Mouse (Mus musculus): Measurements from ENCODE around the gene Kmt2e.

DNA sequence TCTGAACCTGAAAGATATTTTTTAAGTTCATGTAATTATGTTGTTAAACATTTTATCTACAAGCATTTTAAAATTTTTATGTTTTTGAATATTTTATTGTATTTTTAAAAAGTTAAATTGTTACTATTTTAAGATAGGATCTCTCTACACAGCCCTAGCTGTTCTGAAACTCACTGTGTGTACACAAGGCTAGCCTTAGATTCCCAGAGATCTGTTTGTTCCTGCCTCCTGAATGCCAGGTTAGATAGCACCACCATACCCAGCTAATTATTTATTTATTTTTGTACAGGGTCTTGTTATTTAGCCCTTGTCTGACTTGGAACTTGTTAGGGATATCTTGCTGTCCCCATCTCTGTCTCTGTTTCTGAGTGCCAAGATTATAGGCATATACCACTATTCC lies 6.3 kb downstream of the Kmt2e start:
- TF ChIP-seq CTCF (conservative IDR thresholded peaks at IDR 0.05; ENCODE audit: low read length), result no peak
- no peak for TF ChIP-seq NANOG (IDR thresholded peaks at IDR 0.05; ENCODE audit: borderline replicate concordance, low read length)
